Mouse (Mus musculus) heart, adult 2 months (tissue): ENCODE measurements around the gene Lrfn2.

ENCODE experiments used
- CTCF ChIP-seq: fragments of 200-600 bp; IDR thresholded peaks from 2 replicates; pipeline ENCODE4 v1.8.1; 2022; ENCODE audit warnings: antibody characterized with exemption, mild to moderate bottlenecking, moderate library complexity
- EP300 ChIP-seq: fragments of 200-500 bp; IDR thresholded peaks from 2 replicates; pipeline ENCODE4 v1.6.1; 2011; ENCODE audit warnings: low read depth, low read length, control low read depth; ENCODE audit not compliant: insufficient read depth
- POLR2A ChIP-seq: fragments of 200-500 bp; IDR thresholded peaks from 2 replicates; pipeline ENCODE4 v1.6.1; 2011; ENCODE audit warnings: mild to moderate bottlenecking, low read depth, low read length, control low read depth; ENCODE audit not compliant: insufficient read depth

GRCm38 (mm10) chr17:49079647-49080046, 147.5 kb downstream of the Lrfn2 start:
- TF ChIP-seq CTCF (no peak), EP300 (no peak), POLR2A (no peak)
